In genomic region chr9:72129884-72130283, GRCm38 (mm10) we compare ENCODE assay signal across 15 mouse cellular contexts.
"Had no signal": no experiment of that assay in that cellular context is flagged by ENCODE, and none has a peak within 500 bp of the region (broad histone marks: within the 10 kb centered on the region; RNA-seq: fewer than 3 reads in every experiment).

No protein-coding gene starts in this region.

- DNase-seq: kidney, adult 9 months; kidney, postnatal 36 days; layer of hippocampus, adult 9-11 months; layer of hippocampus, postnatal 36 days; lung, embryonic 14.5 days; lung, postnatal 10 days; lung, postnatal 4 days; right cerebral cortex, adult 18-20 months; right cerebral cortex, postnatal 25 days; thymus, adult 18-20 months; thymus, postnatal 25 days had no signal

- H3K27me3 ChIP-seq: limb, embryonic 15.5 days; midbrain, embryonic 15.5 days had no signal

- H3K36me3 ChIP-seq: limb, embryonic 15.5 days; liver, embryonic 12.5 days; midbrain, embryonic 10.5 days; midbrain, embryonic 15.5 days had no signal

- H3K4me2 ChIP-seq: limb, embryonic 15.5 days; liver, embryonic 12.5 days; lung, embryonic 14.5 days; midbrain, embryonic 15.5 days had no signal

- H3K4me3 ChIP-seq: limb, embryonic 15.5 days; liver, embryonic 12.5 days; midbrain, embryonic 10.5 days; midbrain, embryonic 15.5 days had no signal
